Mouse (Mus musculus): ENCODE measurements around the gene Gm1043.

DNA sequence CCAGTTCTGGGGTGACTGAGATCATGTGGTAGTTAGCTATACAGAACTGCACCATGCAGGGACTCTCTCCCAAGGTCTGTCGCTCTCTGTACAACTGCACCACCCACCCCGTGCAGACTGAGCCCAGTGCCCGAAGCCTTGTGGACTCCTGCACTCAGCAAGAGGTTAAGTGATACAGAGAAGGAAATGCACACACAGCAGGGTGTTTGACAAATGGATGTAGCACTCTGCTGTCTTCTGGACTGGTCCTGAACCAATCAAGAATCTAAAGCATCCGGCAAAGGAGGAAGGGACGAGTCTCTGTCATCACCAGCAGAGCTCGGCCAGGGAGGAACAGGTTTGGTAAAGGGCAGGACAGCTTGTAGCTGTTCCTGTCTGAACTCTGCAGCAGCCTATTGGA lies 12.4 kb downstream of the Gm1043 start:
- no peak for TF ChIP-seq CTCF (IDR thresholded peaks at IDR 0.05; ENCODE audit: borderline replicate concordance, control insufficient read depth, extremely low read depth, insufficient read depth, low read length, poor library complexity)
- no peak for TF ChIP-seq POLR2A (IDR thresholded peaks at IDR 0.05; ENCODE audit: control insufficient read depth, extremely low read depth, insufficient read depth, low read length, poor library complexity)

All from thymus, adult 2 months (tissue).